7 mouse cellular contexts compared by ENCODE assay signal in the genomic region with DNA sequence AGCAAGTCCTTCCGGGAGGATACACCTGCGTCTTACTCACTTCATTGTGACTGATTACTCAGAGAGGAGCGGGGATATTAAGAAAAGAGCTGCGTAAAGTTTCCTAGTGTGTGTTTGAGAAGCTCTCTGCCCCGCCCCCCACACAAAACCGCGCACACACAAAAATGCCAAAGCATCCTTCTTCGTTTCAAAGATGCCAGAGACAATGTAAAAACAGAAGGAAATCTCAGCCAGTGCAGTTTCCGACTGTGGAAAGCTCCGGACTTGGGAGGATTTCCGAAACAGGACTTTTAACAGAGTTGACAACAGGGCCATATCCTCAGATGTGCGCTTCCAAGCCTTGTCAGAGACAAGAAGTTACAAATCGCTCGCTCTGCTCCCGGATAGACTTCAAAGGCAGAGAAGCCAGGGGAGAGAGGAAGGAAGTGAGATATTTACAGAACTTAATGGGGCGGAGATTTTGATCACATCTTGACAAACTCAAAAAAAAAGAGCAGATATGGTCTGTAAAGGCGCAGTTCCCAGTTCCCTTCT. TPM values are rescaled to one million over a fixed set of nuclear protein-coding genes. Genes with fewer than 3 reads are reported as not detected.
DNase-seq lines count a peak whose midpoint lies in the region; ATAC-seq and TF ChIP-seq lines count a peak whose summit lies in the region.

No protein-coding gene starts in this region.

- peak overlapping the region; percentile 60 for H3K27ac ChIP-seq in CH12.LX (ENCODE audit: insufficient read depth, low read depth)
- peak overlapping the region; percentile 71 for H3K27ac ChIP-seq in bone marrow macrophage, adult 2 months (ENCODE audit: insufficient read depth, low read depth, low read length)
- H3K27ac ChIP-seq in intestine, embryonic 14.5 days (ENCODE audit: low read depth) = no peak overlapping the region
- H3K27ac ChIP-seq in neural tube, embryonic 12.5 days = no peak overlapping the region

- no peak for ATAC-seq in intestine, embryonic 14.5 days (replicated peaks; ENCODE audit: low FRiP score, low TSS enrichment, low read depth)
- ATAC-seq in neural tube, embryonic 12.5 days (ENCODE audit: low FRiP score, low read depth) = no peak

- no peak for TF ChIP-seq RAD21 in CH12.LX (IDR thresholded peaks at IDR 0.05; ENCODE audit: low read depth, low read length)

- H3K9ac ChIP-seq in CH12.LX (ENCODE audit: insufficient read depth, low read depth) = peak overlapping the region; percentile 65
- no peak overlapping the region for H3K9ac ChIP-seq in intestine, embryonic 14.5 days (ENCODE audit: low read length)
- H3K9ac ChIP-seq in neural tube, embryonic 12.5 days = peak overlapping the region; percentile 66

- peak overlapping the region; percentile 91 for H3K4me2 ChIP-seq in CH12.LX (ENCODE audit: insufficient read depth, low read depth, poor library complexity, severe bottlenecking)
- H3K4me2 ChIP-seq in intestine, embryonic 14.5 days (ENCODE audit: low read length) = peak overlapping the region; percentile 77
- peak overlapping the region; percentile 85 for H3K4me2 ChIP-seq in neural tube, embryonic 12.5 days (replicated peaks)

- peak; percentile 60 for DNase-seq in CH12.LX (ENCODE audit: extremely low read depth)
- peak; percentile 97 for DNase-seq in heart, adult 11 months
- DNase-seq in intestine, embryonic 14.5 days (ENCODE audit: low spot score) = peak; percentile 69
- peak; percentile 24 to 50 for DNase-seq in lung, adult 18-20 months
- peak; percentile 72 for DNase-seq in thymus, postnatal 4 days

- no peak; the same call in 1 of the 2 replicates for TF ChIP-seq EP300 in CH12.LX (IDR thresholded peaks at IDR 0.05; ENCODE audit: low read length)

- H3K4me1 ChIP-seq in CH12.LX (ENCODE audit: control insufficient read depth in 1 of 2, insufficient read depth in 2 of 2) = peaks cover 0 to 18% of the 10 kb centered on the region in 2 experiments; a peak in 2 of 4 replicates
- H3K4me1 ChIP-seq in bone marrow macrophage, adult 2 months (ENCODE audit: control insufficient read depth, insufficient read depth, low read length) = peaks cover 16% of the 10 kb centered on the region
- no peaks in the 10 kb centered on the region; the same call in 1 of the 2 replicates for H3K4me1 ChIP-seq in intestine, embryonic 14.5 days (replicated peaks; ENCODE audit: control insufficient read depth, insufficient read depth, low read length)
- peaks cover 6% of the 10 kb centered on the region; the same call in 1 of the 2 replicates for H3K4me1 ChIP-seq in neural tube, embryonic 12.5 days

- no peak for TF ChIP-seq CTCF in CH12.LX (conservative IDR thresholded peaks at IDR 0.05 in 1 of 2, IDR thresholded peaks at IDR 0.05 in 1 of 2; ENCODE audit: low read depth in 2 of 2, low read length in 2 of 2)
- no peak for TF ChIP-seq CTCF in bone marrow macrophage, adult 2 months (IDR thresholded peaks at IDR 0.05; ENCODE audit: low read depth, low read length)

- H3K79me2 ChIP-seq in CH12.LX (replicated peaks; ENCODE audit: control insufficient read depth, extremely low read depth, insufficient read depth, poor library complexity, severe bottlenecking) = peaks cover 28% of the 10 kb centered on the region

- H3K4me3 ChIP-seq in CH12.LX (replicated peaks in 1 of 3; ENCODE audit: low read depth in 2 of 3, low read length in 2 of 3, poor library complexity in 1 of 3) = peak overlapping the region; percentile 65 to 79 (median 75)
- peak overlapping the region; percentile 74 for H3K4me3 ChIP-seq in bone marrow macrophage, adult 2 months (ENCODE audit: insufficient read depth, low read length)
- H3K4me3 ChIP-seq in intestine, embryonic 14.5 days (ENCODE audit: low read depth, low read length) = peak overlapping the region; percentile 61
- H3K4me3 ChIP-seq in neural tube, embryonic 12.5 days = peak overlapping the region; percentile 60

- 2% methylated on average over 17 of the region's 17 CpGs for WGBS in intestine, embryonic 14.5 days
- 2% methylated on average over 17 of the region's 17 CpGs for WGBS in neural tube, embryonic 12.5 days

- no peaks in the 10 kb centered on the region for H3K9me3 ChIP-seq in CH12.LX (replicated peaks; ENCODE audit: low read length)
- H3K9me3 ChIP-seq in intestine, embryonic 14.5 days (ENCODE audit: control insufficient read depth, low read length) = no peaks in the 10 kb centered on the region
- no peaks in the 10 kb centered on the region for H3K9me3 ChIP-seq in neural tube, embryonic 12.5 days

- H3K36me3 ChIP-seq in CH12.LX (replicated peaks in 1 of 2; ENCODE audit: control insufficient read depth in 1 of 2, insufficient read depth in 1 of 2, low read length in 1 of 2) = no peaks in the 10 kb centered on the region
- H3K36me3 ChIP-seq in intestine, embryonic 14.5 days (ENCODE audit: control insufficient read depth, insufficient read depth, low read length) = no peaks in the 10 kb centered on the region
- H3K36me3 ChIP-seq in neural tube, embryonic 12.5 days = no peaks in the 10 kb centered on the region

- no peak; the same call in 1 of the 2 replicates for TF ChIP-seq POLR2A in CH12.LX (IDR thresholded peaks at IDR 0.05; ENCODE audit: low read depth, low read length)
- no peak for TF ChIP-seq POLR2A in bone marrow macrophage, adult 2 months (IDR thresholded peaks at IDR 0.05; ENCODE audit: borderline replicate concordance, low read depth, low read length)

- dilution Hi-C loops in CH12.LX (cut with MboI; ENCODE audit: extremely low pct_ligation_motif_present, extremely low pct_unique_long_range_greater_than_20kb, low sequenced_read_pairs) = no loop called here

- H3K27me3 ChIP-seq in CH12.LX (replicated peaks) = no peaks in the 10 kb centered on the region
- peaks cover 7% of the 10 kb centered on the region; the same call in 1 of the 2 replicates for H3K27me3 ChIP-seq in intestine, embryonic 14.5 days (replicated peaks; ENCODE audit: control insufficient read depth, insufficient read depth, low read length)
- no peaks in the 10 kb centered on the region for H3K27me3 ChIP-seq in neural tube, embryonic 12.5 days (replicated peaks)

- in situ Hi-C loops in CH12.LX (cut with MboI; ENCODE audit: low pct_ligation_motif_present, low pct_unique_long_range_greater_than_20kb, low sequenced_read_pairs) = loop anchor here (10.0 kb wide), 1 partner anchor 271 kb away; no protein-coding TSS in a partner anchor

TF ChIP-seq in CH12.LX, 34 proteins besides CTCF, POLR2A, EP300 and RAD21:
- TF ChIP-seq ELF1 (IDR thresholded peaks at IDR 0.05; ENCODE audit: low read depth, low read length) (no peak), TCF12 (IDR thresholded peaks at IDR 0.05; ENCODE audit: low read depth, low read length) (no peak), SIN3A (IDR thresholded peaks at IDR 0.05; ENCODE audit: low read length) (peak; percentile 34), MAFK (IDR thresholded peaks at IDR 0.05; ENCODE audit: insufficient replicate concordance, low read length) (no peak), USF2 (conservative IDR thresholded peaks at IDR 0.05; ENCODE audit: low read depth, low read length) (no peak), UBTF (IDR thresholded peaks at IDR 0.05; ENCODE audit: low read depth, low read length) (no peak), ZNF384 (IDR thresholded peaks at IDR 0.05; ENCODE audit: low read depth, low read length) (peak; percentile 79), CHD1 (IDR thresholded peaks at IDR 0.05; ENCODE audit: low read depth, low read length) (0 out of 2 replicates have a peak, but pooled peaks have one; percentile 30), KAT2A (IDR thresholded peaks at IDR 0.05; ENCODE audit: insufficient replicate concordance, low read length) (no peak), POLR2AphosphoS2 (IDR thresholded peaks at IDR 0.05; ENCODE audit: low read depth, low read length) (no peak), JUN (IDR thresholded peaks at IDR 0.05; ENCODE audit: insufficient read depth, low read depth, low read length) (no peak), GABPA (IDR thresholded peaks at IDR 0.05; ENCODE audit: insufficient replicate concordance, low read depth, low read length) (no peak), JUND (conservative IDR thresholded peaks at IDR 0.05; ENCODE audit: low read depth, low read length) (no peak), ZMIZ1 (IDR thresholded peaks at IDR 0.05; ENCODE audit: low read depth, low read length) (no peak), IRF4 (IDR thresholded peaks at IDR 0.05; ENCODE audit: low read depth, low read length) (no peak; the same call in none of the 2 replicates), MEF2A (IDR thresholded peaks at IDR 0.05; ENCODE audit: borderline replicate concordance, low read depth, low read length) (no peak), TBP (conservative IDR thresholded peaks at IDR 0.05; ENCODE audit: low read depth, low read length) (no peak), CHD2 (IDR thresholded peaks at IDR 0.05; ENCODE audit: low read length) (no peak; the same call in 1 of the 2 replicates), USF1 (IDR thresholded peaks at IDR 0.05; ENCODE audit: low read depth, low read length) (no peak), HCFC1 (IDR thresholded peaks at IDR 0.05; ENCODE audit: low read depth, low read length) (no peak), MAX (IDR thresholded peaks at IDR 0.05; ENCODE audit: low read length) (no peak), ZKSCAN1 (IDR thresholded peaks at IDR 0.05; ENCODE audit: borderline replicate concordance, low read depth, low read length) (no peak), E2F4 (IDR thresholded peaks at IDR 0.05; ENCODE audit: insufficient replicate concordance, low read depth, low read length) (no peak), NELFE (IDR thresholded peaks at IDR 0.05; ENCODE audit: low read depth, low read length) (no peak), PAX5 (IDR thresholded peaks at IDR 0.05; ENCODE audit: low read length) (no peak)
TF ChIP-seq in CH12.LX: peak in this region for 3.

RNA-seq across cellular contexts. Expression of a gene that starts 1.4 kb away (rescaled TPM):
- total RNA-seq in CH12.LX (2012; rRNA removed) (13.6 and 19.7 TPM in 2 replicates), CH12.LX (2014; rRNA removed) (12.7 and 14.0 TPM in 2 replicates)
- polyA plus RNA-seq in CH12.LX (2012; ENCODE audit: insufficient read length, low read depth) = 1.9 and 2.3 TPM in 2 replicates
- 81.1 and 86.3 TPM in 2 replicates for polyA plus RNA-seq in bone marrow macrophage, adult 2 months (2012; ENCODE audit: insufficient read depth, insufficient read length, missing spikeins)
- polyA plus RNA-seq in intestine, embryonic 14.5 days (2014; fragmentation: Nextera tagmentation; extraction: Ambion mirVana) = 4.4 and 4.7 TPM in 2 replicates
- polyA plus RNA-seq in neural tube, embryonic 12.5 days (2016; fragmentation: Nextera tagmentation; extraction: Ambion mirVana) = 19.2 and 20.4 TPM in 2 replicates

Comparison
In these comparisons a context has a peak if more than half of its experiments do, and no peak if none do; other contexts are left out.
1. DNase-seq: peak in every context shown above with its lines; median percentile 97 in heart, adult 11 months; 72 in thymus, postnatal 4 days; 69 in intestine, embryonic 14.5 days; 60 in CH12.LX; 37 in lung, adult 18-20 months.
2. H3K27ac ChIP-seq: peak in CH12.LX (single experiment) and bone marrow macrophage, adult 2 months (single experiment); none in intestine, embryonic 14.5 days (single experiment) and neural tube, embryonic 12.5 days (single experiment).
3. Peak in every context shown above with its lines, with median percentiles within 50 percentile points of each other: H3K4me2 ChIP-seq and H3K4me3 ChIP-seq.